Mouse (Mus musculus) limb, embryonic 14.5 days (tissue): ENCODE data around the gene Olfr1392. TPM values are rescaled to one million over a fixed set of nuclear protein-coding genes. Genes with fewer than 3 reads are reported as not detected.
"Not testable (repeated sequence)": the region's sequence is repeated elsewhere in the genome, so short reads cannot be mapped to it uniquely, and the experiment has no call there.

Experiments
- ATAC-seq: fragments of 200-750 bp; cut with Nextera tagmentation; 2 replicates; pipeline ENCODE4 v1.8.0; 2017; ENCODE audit warnings: low read depth, moderate number of reproducible peaks, moderate TSS enrichment; ENCODE audit not compliant: low FRiP score
- DNase-seq: peaks from one replicate; pipeline ENCODE4 v3.0.0-alpha.2; 2015; ENCODE audit warnings: low spot score
- H3K27ac ChIP-seq: fragments of 300-500 bp; sonication (generic); replicated peaks from 2 replicates; pipeline ENCODE4 v1.5.1; 2014; ENCODE audit warnings: low read depth, mild to moderate bottlenecking, low read length, moderate library complexity, mixed read lengths
- H3K27me3 ChIP-seq: fragments of 300-500 bp; sonication (generic); 2 replicates; pipeline ENCODE4 v1.6.1; 2014; ENCODE audit warnings: low read length, mixed read lengths; ENCODE audit not compliant: control insufficient read depth, insufficient read depth
- H3K36me3 ChIP-seq: fragments of 300-500 bp; sonication (generic); 2 replicates; pipeline ENCODE4 v1.6.1; 2014; ENCODE audit warnings: mild to moderate bottlenecking, low read length, moderate library complexity, mixed read lengths; ENCODE audit not compliant: control insufficient read depth, insufficient read depth
- H3K4me1 ChIP-seq: fragments of 300-500 bp; sonication (generic); 2 replicates; pipeline ENCODE4 v1.6.1; 2014; ENCODE audit warnings: antibody characterized with exemption, low read length, mixed read lengths; ENCODE audit not compliant: control insufficient read depth, insufficient read depth
- H3K4me2 ChIP-seq: fragments of 300-500 bp; sonication (generic); replicated peaks from 2 replicates; pipeline ENCODE4 v1.6.1; 2014; ENCODE audit warnings: low read depth, mild to moderate bottlenecking, low read length, moderate library complexity; ENCODE audit not compliant: severe bottlenecking
- H3K4me3 ChIP-seq: fragments of 300-500 bp; sonication (generic); replicated peaks from 2 replicates; pipeline ENCODE4 v1.5.1; 2014; ENCODE audit warnings: low read length
- H3K9ac ChIP-seq: fragments of 300-500 bp; sonication (generic); 2 replicates; pipeline ENCODE4 v1.6.1; 2014; ENCODE audit warnings: mild to moderate bottlenecking, low read depth, low read length, moderate library complexity; ENCODE audit not compliant: severe bottlenecking
- H3K9me3 ChIP-seq: fragments of 300-500 bp; sonication (generic); 2 replicates; pipeline ENCODE4 v1.6.1; 2016; ENCODE audit warnings: low read length; ENCODE audit not compliant: control insufficient read depth
- POLR2A ChIP-seq: fragments of 200-500 bp; IDR thresholded peaks from 2 replicates; pipeline ENCODE4 v1.8.0; 2012; ENCODE audit warnings: inconsistent platforms, mild to moderate bottlenecking, moderate library complexity, borderline replicate concordance; ENCODE audit not compliant: insufficient read depth, insufficient read length; ENCODE audit errors: extremely low read depth
- WGBS: fragments of 180-500 bp; shearing (Covaris S2); extraction: QIAGEN DNeasy Blood & Tissue Kit; methylation state at CpG from one replicate; pipeline ENCODE4 v1.1.7; 2014; 5-methylcytosine and 5-hydroxymethylcytosine counted together
- polyA plus RNA-seq, 2 experiments: library from polyadenylated mRNA; depleted of rRNA in 1 of 2; stranded (reverse) in 1 of 2; unstranded in 1 of 2; fragments of >200 nt; fragmentation: Nextera tagmentation in 1 of 2; extraction: Ambion mirVana in 1 of 2; gene quantifications; 2 replicates each; pipeline versions ENCODE4 v1.2.1 to v1.2.3; 2012 to 2014

Gene Olfr1392
- polyA plus RNA-seq, 2 experiments: 0.06 to 0.18 TPM

DNA sequence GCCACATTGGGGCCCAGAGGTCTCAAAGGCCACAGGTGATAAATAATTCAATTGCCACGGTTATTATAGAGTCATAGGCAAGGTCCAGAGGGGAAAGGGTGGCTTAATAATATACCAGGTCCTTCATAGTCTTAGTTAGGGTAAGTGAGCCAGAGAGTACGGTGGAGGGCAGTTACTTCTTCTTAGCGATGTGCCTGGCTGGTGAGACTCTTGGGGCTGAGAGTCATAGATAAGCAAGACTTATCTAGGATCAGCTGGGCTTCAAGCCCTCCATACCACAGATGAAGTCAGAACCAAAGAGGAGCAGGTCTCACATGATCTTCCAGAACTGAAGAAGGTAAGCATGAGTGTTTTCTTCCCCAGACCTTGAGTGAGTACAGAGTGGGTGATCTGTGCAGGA lies 6.9 kb upstream of the Olfr1392 start, which contains the start of gene Olfr1393:
Gene Olfr1393, plus strand, starts transcription at position 83 of the 400 bp plus-strand sequence.
- Histone ChIP-seq H3K9ac (no peak within 1 kb of the TSS), H3K27ac (no peak within 1 kb of the TSS), H3K9me3 (no peaks in the 10 kb centered on the region), H3K4me2 (no peak within 1 kb of the TSS), H3K4me3 (no peak within 1 kb of the TSS), H3K27me3 (no peaks in the 10 kb centered on the region), H3K36me3 (no peaks in the 10 kb centered on the region), H3K4me1 (no peaks in the 10 kb centered on the region)
- WGBS: 84% methylated on average over 3 of the region's 3 CpGs
- ATAC-seq: no peak
- no peak for TF ChIP-seq POLR2A
- DNase-seq: no peak

DNA sequence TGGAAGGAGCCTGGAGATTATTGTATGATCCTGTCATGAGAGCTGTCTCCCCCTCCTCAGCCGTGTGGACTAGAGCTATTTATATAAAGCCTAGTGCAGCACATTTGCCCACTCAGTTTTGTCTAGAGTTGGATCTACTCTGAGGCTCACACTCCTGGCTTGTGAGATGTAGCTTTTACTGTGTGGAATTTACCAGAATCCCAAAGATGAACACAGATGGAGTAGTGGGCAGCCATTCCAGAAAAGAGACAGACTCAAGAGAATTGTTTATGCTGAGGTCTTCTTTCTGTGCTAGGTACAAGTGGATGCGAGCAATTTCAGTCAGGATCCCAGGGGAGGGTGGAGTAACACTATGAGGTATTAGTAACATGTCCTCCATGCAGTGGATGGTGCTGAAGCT lies 2.2 kb downstream of the Olfr1392 start:
- WGBS: 74% methylated on average over 2 of the region's 2 CpGs

DNA sequence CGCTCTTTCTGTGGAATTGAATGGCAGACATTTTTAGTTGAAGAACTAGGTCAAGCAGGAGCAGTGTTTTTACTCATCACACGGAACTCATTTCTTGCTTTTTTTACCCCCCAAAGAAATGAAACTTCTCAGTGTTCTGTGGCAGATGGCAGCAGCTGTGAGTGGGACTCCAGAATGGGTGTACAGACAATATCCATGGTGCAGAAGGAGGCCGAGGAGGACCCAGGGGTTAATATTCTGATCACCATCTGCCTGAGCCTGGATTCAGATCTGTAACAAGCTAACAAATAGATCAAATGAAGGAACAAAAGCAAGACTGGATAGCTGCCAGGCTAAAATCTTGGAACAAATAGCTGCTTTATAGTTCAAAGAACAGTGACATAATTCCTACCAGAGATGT lies 7.7 kb downstream of the Olfr1392 start:
- Histone ChIP-seq H3K36me3 (no peaks in the 10 kb centered on the region), H3K4me1 (no peaks in the 10 kb centered on the region), H3K27ac (no peak overlapping the region), H3K27me3 (no peaks in the 10 kb centered on the region), H3K9me3 (no peaks in the 10 kb centered on the region), H3K4me2 (no peak overlapping the region), H3K9ac (no peak overlapping the region), H3K4me3 (no peak overlapping the region)
- ATAC-seq: no peak
- 79% methylated on average over 3 of the region's 3 CpGs for WGBS
- no peak for TF ChIP-seq POLR2A
- no peak for DNase-seq

More for the DNA sequence above, 2.2 kb downstream of the Olfr1392 start:
- Histone ChIP-seq H3K27ac (no peak overlapping the region), H3K9me3 (no peaks in the 10 kb centered on the region), H3K36me3 (no peaks in the 10 kb centered on the region), H3K4me3 (no peak overlapping the region), H3K27me3 (no peaks in the 10 kb centered on the region), H3K4me1 (no peaks in the 10 kb centered on the region), H3K9ac (no peak overlapping the region), H3K4me2 (no peak overlapping the region)
- no peak for TF ChIP-seq POLR2A
- ATAC-seq (no peak), DNase-seq (no peak)

DNA sequence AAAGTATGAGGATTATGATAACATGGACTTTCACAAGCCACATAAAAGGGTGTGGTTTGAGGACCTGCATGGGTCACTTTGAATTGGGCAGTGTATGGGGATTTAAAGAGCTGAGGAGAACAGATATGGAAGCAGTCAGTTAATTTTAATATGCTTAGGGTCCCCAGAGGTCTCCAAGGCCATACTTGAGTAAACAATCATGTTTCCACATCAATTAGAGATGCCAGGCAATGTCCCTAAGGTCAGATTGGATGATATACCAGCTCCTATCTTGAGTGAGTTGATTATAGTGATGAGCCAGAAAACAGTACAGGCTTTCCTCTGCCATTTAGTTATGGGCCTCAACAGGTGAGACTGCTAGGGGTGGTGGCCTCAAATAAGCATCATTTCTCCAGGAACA lies 19.4 kb downstream of the Olfr1392 start, which contains the start of gene Olfr10:
Gene Olfr10, plus strand, starts transcription at position 301 of the 400 bp plus-strand sequence.
- Histone ChIP-seq H3K36me3 (no peaks in the 10 kb centered on the region), H3K4me2 (no peak within 1 kb of the TSS), H3K9me3 (no peaks in the 10 kb centered on the region), H3K4me3 (no peak within 1 kb of the TSS), H3K4me1 (no peaks in the 10 kb centered on the region), H3K27ac (no peak within 1 kb of the TSS), H3K9ac (no peak within 1 kb of the TSS), H3K27me3 (no peaks in the 10 kb centered on the region)
- TF ChIP-seq POLR2A: no peak
- no peak for ATAC-seq
- no peak for DNase-seq

DNA sequence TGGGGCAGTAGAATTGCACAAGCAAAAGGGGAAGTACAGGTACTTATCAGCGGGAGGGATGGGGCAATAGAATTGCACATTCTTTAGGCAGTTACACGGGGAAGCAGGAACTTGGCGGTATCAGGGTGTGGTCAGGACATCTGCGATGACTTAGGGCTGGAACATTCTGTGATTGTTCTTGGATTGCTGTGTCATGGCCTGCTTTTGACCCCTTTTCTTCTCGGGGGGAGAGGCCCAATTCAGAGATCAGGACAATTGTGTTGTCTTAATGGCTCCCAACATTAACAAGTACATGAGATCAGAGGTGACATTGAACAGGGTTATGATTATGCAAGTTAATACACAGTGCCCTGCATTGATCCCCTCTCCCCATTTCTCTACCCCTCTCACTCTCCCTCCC lies 23.5 kb downstream of the Olfr1392 start:
- not testable (repeated sequence) for H3K27me3 ChIP-seq, H3K4me1 ChIP-seq, H3K27ac ChIP-seq, ATAC-seq, DNase-seq, H3K9ac ChIP-seq, H3K4me2 ChIP-seq, H3K9me3 ChIP-seq, H3K36me3 ChIP-seq, H3K4me3 ChIP-seq
- WGBS: 85% methylated on average over 5 of the region's 5 CpGs

DNA sequence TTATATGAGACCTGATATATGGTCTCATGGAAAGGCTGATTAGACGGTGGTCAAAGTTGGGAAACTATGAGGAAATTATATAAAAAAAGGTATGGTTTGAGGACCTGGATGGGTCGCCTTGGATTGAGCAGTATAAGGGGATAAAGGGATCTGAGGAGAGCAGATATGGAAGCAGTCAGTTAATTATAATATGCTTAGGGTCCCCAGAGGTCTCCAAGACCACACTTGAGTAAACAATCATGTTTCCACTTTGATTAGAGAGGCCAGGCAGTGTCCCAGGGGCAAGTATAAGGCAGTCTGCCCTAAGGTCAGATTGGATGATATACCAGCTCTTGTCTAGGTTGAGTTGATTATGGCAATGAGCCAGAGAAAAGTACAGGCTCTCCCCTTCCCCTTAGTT lies 37.4 kb downstream of the Olfr1392 start, which contains the start of gene Olfr1391:
Gene Olfr1391, plus strand, starts transcription at position 301 of the 400 bp plus-strand sequence.
- ATAC-seq (no peak), DNase-seq (no peak)
- H3K4me2 ChIP-seq: no peak within 1 kb of the TSS
- no peak for TF ChIP-seq POLR2A
- H3K36me3 ChIP-seq: no peaks in the 10 kb centered on the region
- no peaks in the 10 kb centered on the region for H3K27me3 ChIP-seq
- H3K4me3 ChIP-seq: no peak within 1 kb of the TSS
- WGBS: 76% methylated on average over 2 of the region's 2 CpGs
- no peaks in the 10 kb centered on the region for H3K4me1 ChIP-seq
- no peak within 1 kb of the TSS for H3K9ac ChIP-seq
- no peaks in the 10 kb centered on the region for H3K9me3 ChIP-seq
- H3K27ac ChIP-seq: no peak within 1 kb of the TSS
